Mouse (Mus musculus) embryonic fibroblast, embryonic 13.5 days (primary cell): ENCODE data around the gene Efcab5.

Experiments used
- CTCF ChIP-seq: IDR thresholded peaks from 2 replicates; pipeline ENCODE4 v1.5.1; 2011; ENCODE audit warnings: mild to moderate bottlenecking, control low read depth, low read length, moderate library complexity, borderline replicate concordance; ENCODE audit not compliant: insufficient read depth
- POLR2A ChIP-seq: IDR thresholded peaks from 2 replicates; pipeline ENCODE4 v1.6.1; 2011; ENCODE audit warnings: low read depth, mild to moderate bottlenecking, control low read depth, low read length, moderate library complexity

GRCm38 (mm10) chr11:77235267-77235666 lies 46.5 kb upstream of the Efcab5 start:
- TF ChIP-seq POLR2A (no peak), CTCF (no peak)
